Mouse (Mus musculus): ENCODE results near the gene Slc35g2. TPM values are rescaled to one million over a fixed set of nuclear protein-coding genes. Genes with fewer than 3 reads are reported as not detected.

The Slc35g2 gene
- 0.15 and 0.38 TPM in 2 replicates for polyA plus RNA-seq (2012; rRNA removed)

GRCm38 (mm10) chr9:100570626-100571233, at the start of gene Slc35g2:
TSS of gene Slc35g2 (minus strand) at chr9:100571090.
- Histone ChIP-seq H3K4me3 (ENCODE audit: control insufficient read depth, insufficient read depth, low read length) (peak within 1 kb of the TSS; percentile 6; the same call in 1 of the 2 replicates), H3K27me3 (ENCODE audit: control insufficient read depth, insufficient read depth, low read length) (peaks cover 6% of the 10 kb centered on the region; the same call in 1 of the 2 replicates), H3K4me1 (replicated peaks; ENCODE audit: control insufficient read depth, insufficient read depth, low read length) (peaks cover 9% of the 10 kb centered on the region; the same call in 1 of the 2 replicates), H3K36me3 (ENCODE audit: control insufficient read depth, insufficient read depth, low read length) (no peaks in the 10 kb centered on the region), H3K27ac (ENCODE audit: control insufficient read depth, insufficient read depth, low read length) (no peak within 1 kb of the TSS)
- TF ChIP-seq CTCF (IDR thresholded peaks at IDR 0.05; ENCODE audit: borderline replicate concordance, control insufficient read depth, extremely low read depth, insufficient read depth, low read length, poor library complexity) (no peak), POLR2A (IDR thresholded peaks at IDR 0.05; ENCODE audit: control insufficient read depth, extremely low read depth, insufficient read depth, low read length, poor library complexity) (no peak)
- DNase-seq, result no peak
- 2% methylated on average over 55 of the region's 55 CpGs for WGBS

- Histone ChIP-seq H3K27me3 (ENCODE audit: control insufficient read depth, insufficient read depth, low read length) (no peaks in the 10 kb centered on the region), H3K27ac (ENCODE audit: control insufficient read depth, insufficient read depth, low read length) (no peak overlapping the region), H3K36me3 (ENCODE audit: control insufficient read depth, insufficient read depth, low read length) (no peaks in the 10 kb centered on the region), H3K4me3 (ENCODE audit: control insufficient read depth, insufficient read depth, low read length) (no peak overlapping the region), H3K4me1 (replicated peaks; ENCODE audit: control insufficient read depth, insufficient read depth, low read length) (no peaks in the 10 kb centered on the region)
- TF ChIP-seq CTCF (IDR thresholded peaks at IDR 0.05; ENCODE audit: borderline replicate concordance, control insufficient read depth, extremely low read depth, insufficient read depth, low read length, poor library complexity) (no peak), POLR2A (IDR thresholded peaks at IDR 0.05; ENCODE audit: control insufficient read depth, extremely low read depth, insufficient read depth, low read length, poor library complexity) (no peak)
- DNase-seq, result no peak
- 86% methylated on average over 11 of the region's 11 CpGs for WGBS
These were observed 46.1 kb upstream of the Slc35g2 start for GRCm38 (mm10) chr9:100616947-100617346.

- TF ChIP-seq CTCF (IDR thresholded peaks at IDR 0.05; ENCODE audit: borderline replicate concordance, control insufficient read depth, extremely low read depth, insufficient read depth, low read length, poor library complexity) (no peak), POLR2A (IDR thresholded peaks at IDR 0.05; ENCODE audit: control insufficient read depth, extremely low read depth, insufficient read depth, low read length, poor library complexity) (no peak)
- DNase-seq, result no peak
- H3K36me3 ChIP-seq (ENCODE audit: control insufficient read depth, insufficient read depth, low read length), result no peaks in the 10 kb centered on the region
- no peak overlapping the region for H3K4me3 ChIP-seq (ENCODE audit: control insufficient read depth, insufficient read depth, low read length)
- 96% methylated on average over 3 of the region's 3 CpGs for WGBS
- no peak overlapping the region for H3K27ac ChIP-seq (ENCODE audit: control insufficient read depth, insufficient read depth, low read length)
- no peaks in the 10 kb centered on the region for H3K27me3 ChIP-seq (ENCODE audit: control insufficient read depth, insufficient read depth, low read length)
- H3K4me1 ChIP-seq (replicated peaks; ENCODE audit: control insufficient read depth, insufficient read depth, low read length), result no peaks in the 10 kb centered on the region
These were observed 42.7 kb upstream of the Slc35g2 start for GRCm38 (mm10) chr9:100613501-100614071.

- no peak for DNase-seq
- 50% methylated on average over 7 of the region's 7 CpGs for WGBS
- no peaks in the 10 kb centered on the region for H3K36me3 ChIP-seq (ENCODE audit: control insufficient read depth, insufficient read depth, low read length)
These were observed 35.2 kb upstream of the Slc35g2 start for GRCm38 (mm10) chr9:100605985-100606554.

GRCm38 (mm10) chr9:100605522-100605921, 34.6 kb upstream of the Slc35g2 start:
- no peak overlapping the region for H3K4me3 ChIP-seq (ENCODE audit: control insufficient read depth, insufficient read depth, low read length)
- H3K27me3 ChIP-seq (ENCODE audit: control insufficient read depth, insufficient read depth, low read length), result no peaks in the 10 kb centered on the region
- no peak for TF ChIP-seq CTCF (IDR thresholded peaks at IDR 0.05; ENCODE audit: borderline replicate concordance, control insufficient read depth, extremely low read depth, insufficient read depth, low read length, poor library complexity)
- no peak for TF ChIP-seq POLR2A (IDR thresholded peaks at IDR 0.05; ENCODE audit: control insufficient read depth, extremely low read depth, insufficient read depth, low read length, poor library complexity)
- no peaks in the 10 kb centered on the region for H3K36me3 ChIP-seq (ENCODE audit: control insufficient read depth, insufficient read depth, low read length)
- no peak overlapping the region for H3K27ac ChIP-seq (ENCODE audit: control insufficient read depth, insufficient read depth, low read length)
- no peak for DNase-seq
- no peaks in the 10 kb centered on the region for H3K4me1 ChIP-seq (replicated peaks; ENCODE audit: control insufficient read depth, insufficient read depth, low read length)
- WGBS, result 97% methylated on average over 1 of the region's 1 CpGs

More at GRCm38 (mm10) chr9:100605985-100606554, 35.2 kb upstream of the Slc35g2 start:
- Histone ChIP-seq H3K27ac (ENCODE audit: control insufficient read depth, insufficient read depth, low read length) (no peak overlapping the region), H3K4me3 (ENCODE audit: control insufficient read depth, insufficient read depth, low read length) (no peak overlapping the region), H3K4me1 (replicated peaks; ENCODE audit: control insufficient read depth, insufficient read depth, low read length) (no peaks in the 10 kb centered on the region), H3K27me3 (ENCODE audit: control insufficient read depth, insufficient read depth, low read length) (no peaks in the 10 kb centered on the region)
- TF ChIP-seq CTCF (IDR thresholded peaks at IDR 0.05; ENCODE audit: borderline replicate concordance, control insufficient read depth, extremely low read depth, insufficient read depth, low read length, poor library complexity), result no peak
- TF ChIP-seq POLR2A (IDR thresholded peaks at IDR 0.05; ENCODE audit: control insufficient read depth, extremely low read depth, insufficient read depth, low read length, poor library complexity), result no peak

- no peak overlapping the region for H3K27ac ChIP-seq (ENCODE audit: control insufficient read depth, insufficient read depth, low read length)
- 85% methylated on average over 5 of the region's 5 CpGs for WGBS
- H3K4me1 ChIP-seq (replicated peaks; ENCODE audit: control insufficient read depth, insufficient read depth, low read length), result no peaks in the 10 kb centered on the region
- TF ChIP-seq CTCF (IDR thresholded peaks at IDR 0.05; ENCODE audit: borderline replicate concordance, control insufficient read depth, extremely low read depth, insufficient read depth, low read length, poor library complexity) (no peak), POLR2A (IDR thresholded peaks at IDR 0.05; ENCODE audit: control insufficient read depth, extremely low read depth, insufficient read depth, low read length, poor library complexity) (no peak)
- H3K36me3 ChIP-seq (ENCODE audit: control insufficient read depth, insufficient read depth, low read length), result no peaks in the 10 kb centered on the region
- no peak for DNase-seq
- H3K4me3 ChIP-seq (ENCODE audit: control insufficient read depth, insufficient read depth, low read length), result no peak overlapping the region
- H3K27me3 ChIP-seq (ENCODE audit: control insufficient read depth, insufficient read depth, low read length), result no peaks in the 10 kb centered on the region
These were observed 32.3 kb upstream of the Slc35g2 start for GRCm38 (mm10) chr9:100603156-100603555.
